25 mouse cellular contexts compared by ENCODE assay signal in genomic region chr16:92220754-92221153, GRCm38 (mm10).
A peak's percentile ranks its signal among the peaks of the same experiment; 100 is the strongest.
DNase-seq lines count a peak whose midpoint lies in the region; ATAC-seq and TF ChIP-seq lines count a peak whose summit lies in the region.
"Had no signal": no experiment of that assay in that cellular context is flagged by ENCODE, and none has a peak within 500 bp of the region (broad histone marks: within the 10 kb centered on the region; RNA-seq: fewer than 3 reads in every experiment).

No protein-coding gene starts in this region.

- no peak for TF ChIP-seq CTCF in Patski (IDR thresholded peaks at IDR 0.05)

- DNase-seq in heart, embryonic 10.5 days (ENCODE audit: low spot score), result peak; percentile 45
- DNase-seq in heart, adult 9 months (ENCODE audit: low spot score in 2 of 2), result no peak
- DNase-seq in layer of hippocampus, adult 9-11 months, result peak; percentile 11
- DNase-seq in layer of hippocampus, adult 18-20 months (ENCODE audit: low spot score in 2 of 2), result no peak
- peak; percentile 79 for DNase-seq in Patski (ENCODE audit: low read depth, low spot score)
- DNase-seq: adrenal gland, adult 2 months; adrenal gland, postnatal 10 days; adrenal gland, postnatal 25 days; B cell, adult 2 months; cerebellum, adult 11 months; cerebellum, adult 18-20 months; cerebellum, adult 8-10 months; cerebellum, adult 9-11 months; cerebellum, postnatal 14 days; cerebellum, postnatal 36 days; embryo, embryonic 11 days had no signal

- H3K9me3 ChIP-seq in heart, embryonic 10.5 days, result 0 out of 2 replicates have a peak, but pooled peaks cover 3% of the 10 kb centered on the region
- H3K9me3 ChIP-seq: embryonic facial prominence, embryonic 13.5 days; embryonic facial prominence, embryonic 15.5 days; forebrain, embryonic 12.5 days; G1E had no signal

- 0 out of 2 replicates have a peak, but pooled peaks cover 8% of the 10 kb centered on the region for H3K27me3 ChIP-seq in heart, embryonic 10.5 days (ENCODE audit: insufficient read depth, poor library complexity, severe bottlenecking)
- no peaks in the 10 kb centered on the region for H3K27me3 ChIP-seq in Patski
- H3K27me3 ChIP-seq: embryonic facial prominence, embryonic 15.5 days; forebrain, embryonic 12.5 days had no signal

- POLR2A ChIA-PET in Patski (lab: Charles Lee), result no interaction called here

- CTCF ChIA-PET in Patski (lab: Charles Lee), result no interaction called here

- in situ Hi-C loops in Patski (cut with MboI; ENCODE audit: low pct_unique_long_range_greater_than_20kb), result no loop called here

- H3K4me1 ChIP-seq in heart, embryonic 10.5 days, result peaks cover 8% of the 10 kb centered on the region; the same call in 1 of the 2 replicates
- H3K4me1 ChIP-seq: forebrain, embryonic 12.5 days had no signal

- WGBS in heart, embryonic 10.5 days, result 91% methylated on average over 11 of the region's 11 CpGs

- ATAC-seq in Patski, result peak; percentile 51
- ATAC-seq: CD4-positive, CD25-positive, alpha-beta regulatory T cell, adult 4 months; forebrain, embryonic 14.5 days; forebrain, embryonic 16.5 days had no signal

- H3K27ac ChIP-seq in heart, embryonic 10.5 days, result no peak overlapping the region
- H3K27ac ChIP-seq: embryonic facial prominence, embryonic 13.5 days; embryonic facial prominence, embryonic 15.5 days; forebrain, embryonic 10.5 days; forebrain, embryonic 12.5 days had no signal

- H3K4me3 ChIP-seq in heart, embryonic 10.5 days, result no peak overlapping the region
- H3K4me3 ChIP-seq: embryonic facial prominence, embryonic 13.5 days; embryonic facial prominence, embryonic 15.5 days; erythroblast, embryonic 14.5 days; forebrain, embryonic 10.5 days; forebrain, embryonic 12.5 days had no signal

- no peaks in the 10 kb centered on the region for H3K36me3 ChIP-seq in heart, embryonic 10.5 days
- H3K36me3 ChIP-seq: embryonic facial prominence, embryonic 13.5 days; embryonic facial prominence, embryonic 15.5 days; forebrain, embryonic 10.5 days; forebrain, embryonic 12.5 days; G1E had no signal

Comparison
In these comparisons a context has a peak if more than half of its experiments do, and no peak if none do; other contexts are left out.
1. DNase-seq: peak in heart, embryonic 10.5 days (single experiment), layer of hippocampus, adult 9-11 months (single experiment) and Patski (single experiment); none in heart, adult 9 months (0 of 2) and layer of hippocampus, adult 18-20 months (0 of 2).